Mouse (Mus musculus): ENCODE measurements around the gene Sirpa. TPM values are rescaled to one million over a fixed set of nuclear protein-coding genes. Genes with fewer than 3 reads are reported as not detected.

Sirpa gene
- polyA plus RNA-seq, 1 experiment from 2014 or later: 30.1 TPM

DNA sequence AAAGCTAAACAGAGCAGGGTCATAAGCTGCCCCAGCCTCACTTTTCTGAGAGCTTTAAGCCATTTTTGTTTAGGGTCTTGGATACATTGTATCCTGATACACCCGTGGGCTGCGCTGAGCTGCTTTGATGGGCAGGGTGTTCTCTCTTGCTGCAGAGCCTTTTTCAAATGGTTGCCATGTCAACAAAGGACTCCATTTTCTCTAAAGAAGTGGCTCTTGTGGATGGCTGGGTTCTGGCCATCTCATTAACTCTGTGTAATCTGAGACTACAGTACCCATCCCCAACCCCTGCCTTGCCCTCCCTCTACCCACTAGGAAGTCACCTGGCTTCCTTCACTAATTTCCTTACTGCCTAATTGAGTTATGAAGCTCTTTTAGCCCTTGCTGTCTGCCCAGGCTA lies 85.0 kb downstream of the Sirpa start:
- H3K4me2 ChIP-seq (replicated peaks; ENCODE audit: low read depth, low read length): no peak overlapping the region
- 67% methylated on average over 2 of the region's 2 CpGs for WGBS
- H3K4me1 ChIP-seq (ENCODE audit: insufficient read depth, low read depth, low read length): no peaks in the 10 kb centered on the region
- no peak for ATAC-seq
- H3K4me3 ChIP-seq (ENCODE audit: low read depth, low read length): no peak overlapping the region
- H3K36me3 ChIP-seq (ENCODE audit: insufficient read depth, low read length): no peaks in the 10 kb centered on the region
- no peak for TF ChIP-seq EP300 (IDR thresholded peaks at IDR 0.05)
- TF ChIP-seq CTCF (IDR thresholded peaks at IDR 0.05): no peak
- no peak overlapping the region for H3K27ac ChIP-seq (ENCODE audit: low read length)
- no peaks in the 10 kb centered on the region for H3K9me3 ChIP-seq (ENCODE audit: low read length)
- DNase-seq (ENCODE audit: low spot score): no peak
- H3K27me3 ChIP-seq (replicated peaks; ENCODE audit: insufficient read depth, low read length): no peaks in the 10 kb centered on the region
- H3K9ac ChIP-seq (replicated peaks; ENCODE audit: low read depth): no peak overlapping the region

DNA sequence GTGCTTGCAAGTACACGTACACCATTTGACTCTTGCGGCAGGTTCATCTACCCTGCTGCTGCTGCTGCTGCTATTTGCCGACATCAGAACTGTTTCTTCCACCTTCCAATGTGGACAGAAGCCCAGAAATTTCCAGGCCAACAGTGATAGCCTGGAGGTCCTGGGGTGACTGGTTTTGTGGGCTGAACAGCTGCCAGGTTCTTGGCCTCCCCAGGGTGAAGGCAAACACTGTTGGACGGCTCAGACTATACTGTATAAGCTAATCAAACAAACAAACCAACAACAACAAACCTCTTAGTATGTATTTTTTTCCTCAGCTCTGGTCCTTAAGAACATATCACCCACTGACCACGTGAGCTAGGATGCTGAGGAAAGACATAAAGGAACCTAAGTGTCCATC lies 86.4 kb downstream of the Sirpa start:
- no peak for ATAC-seq
- no peaks in the 10 kb centered on the region for H3K9me3 ChIP-seq (ENCODE audit: low read length)
- no peak for TF ChIP-seq EP300 (IDR thresholded peaks at IDR 0.05)
- no peak for TF ChIP-seq CTCF (IDR thresholded peaks at IDR 0.05)
- no peaks in the 10 kb centered on the region for H3K36me3 ChIP-seq (ENCODE audit: insufficient read depth, low read length)
- H3K27ac ChIP-seq (ENCODE audit: low read length): no peak overlapping the region
- 62% methylated on average over 5 of the region's 5 CpGs for WGBS
- DNase-seq (ENCODE audit: low spot score): no peak
- no peak overlapping the region for H3K4me3 ChIP-seq (ENCODE audit: low read depth, low read length)
- H3K27me3 ChIP-seq (replicated peaks; ENCODE audit: insufficient read depth, low read length): no peaks in the 10 kb centered on the region
- H3K9ac ChIP-seq (replicated peaks; ENCODE audit: low read depth): no peak overlapping the region
- H3K4me1 ChIP-seq (ENCODE audit: insufficient read depth, low read depth, low read length): no peaks in the 10 kb centered on the region
- no peak overlapping the region for H3K4me2 ChIP-seq (replicated peaks; ENCODE audit: low read depth, low read length)

DNA sequence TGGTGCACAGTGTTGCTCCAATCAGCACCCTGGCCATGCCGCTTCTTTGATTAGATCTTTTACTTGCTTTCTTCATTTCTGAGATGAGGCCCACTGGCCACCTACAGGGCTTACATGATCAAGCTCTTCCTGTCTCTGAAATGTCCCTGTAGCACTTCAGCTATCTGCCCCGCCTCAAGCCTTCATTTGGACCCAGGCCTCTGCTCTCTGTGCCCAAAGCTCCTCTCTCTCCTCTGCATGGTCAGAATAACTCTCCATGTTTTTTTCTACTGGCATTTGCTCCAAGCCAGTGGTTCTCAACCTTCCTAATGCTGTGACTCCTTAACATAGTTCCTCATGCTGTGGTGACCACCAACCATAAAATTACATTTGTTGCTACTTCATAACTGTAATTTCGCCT lies 87.6 kb downstream of the Sirpa start:
- ATAC-seq: no peak

More for the DNA sequence above, 87.6 kb downstream of the Sirpa start:
- no peak overlapping the region for H3K27ac ChIP-seq (ENCODE audit: low read length)
- no peaks in the 10 kb centered on the region for H3K36me3 ChIP-seq (ENCODE audit: insufficient read depth, low read length)
- TF ChIP-seq EP300 (IDR thresholded peaks at IDR 0.05): no peak
- TF ChIP-seq CTCF (IDR thresholded peaks at IDR 0.05): no peak
- 78% methylated on average over 3 of the region's 3 CpGs for WGBS
- H3K4me2 ChIP-seq (replicated peaks; ENCODE audit: low read depth, low read length): no peak overlapping the region
- H3K9ac ChIP-seq (replicated peaks; ENCODE audit: low read depth): no peak overlapping the region
- no peaks in the 10 kb centered on the region for H3K27me3 ChIP-seq (replicated peaks; ENCODE audit: insufficient read depth, low read length)
- no peak for DNase-seq (ENCODE audit: low spot score)
- H3K9me3 ChIP-seq (ENCODE audit: low read length): no peaks in the 10 kb centered on the region
- no peak overlapping the region for H3K4me3 ChIP-seq (ENCODE audit: low read depth, low read length)
- H3K4me1 ChIP-seq (ENCODE audit: insufficient read depth, low read depth, low read length): no peaks in the 10 kb centered on the region

Other genes with a start within 250 kb of the Sirpa start
- gene Il1b, start 221.7 kb upstream of the Sirpa start, polyA plus RNA-seq (2015; fragmentation: Nextera tagmentation; extraction: Ambion mirVana): 5.0 and 12.4 TPM in 2 replicates
- gene F830045P16Rik, start 56.2 kb upstream of the Sirpa start, polyA plus RNA-seq (2015; fragmentation: Nextera tagmentation; extraction: Ambion mirVana): not detected in 2 replicates
- gene Pdyn, start 107.0 kb downstream of the Sirpa start, polyA plus RNA-seq (2015; fragmentation: Nextera tagmentation; extraction: Ambion mirVana): not detected in 2 replicates
- 5.4 and 5.8 TPM in 2 replicates for gene Stk35, start 207.7 kb downstream of the Sirpa start, polyA plus RNA-seq (2015; fragmentation: Nextera tagmentation; extraction: Ambion mirVana)

Measured in lung, postnatal 0 days (tissue).